Comparison of ENCODE assay signal across 24 mouse cellular contexts in the genomic region with DNA sequence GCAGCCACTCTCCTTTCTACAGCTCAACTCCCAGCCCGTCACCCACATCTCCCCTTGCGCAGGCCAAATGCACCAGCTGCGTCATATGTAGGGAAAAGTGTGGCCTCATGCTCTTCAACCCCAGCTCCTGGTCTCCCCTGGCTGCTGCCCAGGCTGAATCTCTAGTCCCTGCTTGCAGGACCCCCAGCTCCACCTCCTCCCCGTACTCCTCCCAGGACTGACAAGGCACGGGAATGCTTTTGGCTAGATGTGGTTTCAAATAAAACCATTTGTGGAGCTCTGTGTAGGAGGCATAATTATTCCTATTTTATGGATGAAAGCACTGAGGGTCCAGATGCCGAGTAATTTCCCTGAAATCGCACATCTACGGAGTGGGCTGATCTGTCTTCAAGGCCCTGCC. TPM values are rescaled to one million over a fixed set of nuclear protein-coding genes. Genes with fewer than 3 reads are reported as not detected.
DNase-seq lines count a peak whose midpoint lies in the region; ATAC-seq and TF ChIP-seq lines count a peak whose summit lies in the region.
"Had no signal": no experiment of that assay in that cellular context is flagged by ENCODE, and none has a peak within 500 bp of the region (broad histone marks: within the 10 kb centered on the region; RNA-seq: fewer than 3 reads in every experiment).

No protein-coding gene starts in this region.

- no peaks in the 10 kb centered on the region for H3K27me3 ChIP-seq in thymus, adult 2 months (ENCODE audit: control insufficient read depth, insufficient read depth, low read length)
- H3K27me3 ChIP-seq: kidney, embryonic 15.5 days; midbrain, embryonic 15.5 days; neural tube, embryonic 12.5 days had no signal

- no peak for DNase-seq in frontal cortex, postnatal 25 days (ENCODE audit: low spot score in 2 of 2)
- DNase-seq in left cerebral cortex, adult 8-10 months (ENCODE audit: low spot score in 2 of 2), result peak; percentile 40 to 55
- no peak for DNase-seq in left cerebral cortex, adult 11 months (ENCODE audit: low spot score)
- DNase-seq in layer of hippocampus, adult 2 months (ENCODE audit: low spot score in 2 of 2), result peak in 1 of 2 experiments; percentile 65
- no peak for DNase-seq in thymus, adult 2 months
- DNase-seq in c-Kit-positive CD71-positive TER-119-positive erythroid progenitor cells, embryonic 14.5 days (ENCODE audit: low spot score), result no peak
- DNase-seq: adrenal gland, postnatal 10 days; cerebellum, adult 11 months; cerebellum, postnatal 10 days; forebrain, postnatal 0 days; gastrocnemius, postnatal 14 days; heart, adult 11 months; kidney, postnatal 4 days; liver; retina, postnatal 1 day had no signal

- no peaks in the 10 kb centered on the region for H3K36me3 ChIP-seq in thymus, adult 2 months (ENCODE audit: control insufficient read depth, insufficient read depth, low read length)
- H3K36me3 ChIP-seq: kidney, embryonic 15.5 days; limb, embryonic 10.5 days; midbrain, embryonic 15.5 days; neural tube, embryonic 12.5 days had no signal

- H3K27ac ChIP-seq in layer of hippocampus, adult 2 months, result peak overlapping the region; percentile 91
- H3K27ac ChIP-seq in olfactory bulb, adult 2 months (ENCODE audit: insufficient read depth, low read depth, low read length), result 0 out of 2 replicates have a peak overlapping the region, but pooled peaks have one; percentile 57
- H3K27ac ChIP-seq in thymus, adult 2 months (ENCODE audit: control insufficient read depth, insufficient read depth, low read length), result no peak overlapping the region
- H3K27ac ChIP-seq: kidney, embryonic 15.5 days; limb, embryonic 10.5 days; macrophage; midbrain, embryonic 15.5 days; neural tube, embryonic 12.5 days had no signal

- 48% methylated on average over 8 of the region's 8 CpGs for WGBS in olfactory bulb, adult 2 months
- WGBS in thymus, adult 2 months, result 93% methylated on average over 8 of the region's 8 CpGs

- TF ChIP-seq POLR2A in olfactory bulb, adult 2 months (IDR thresholded peaks at IDR 0.05; ENCODE audit: insufficient read depth, low read depth, low read length), result no peak
- TF ChIP-seq POLR2A in thymus, adult 2 months (IDR thresholded peaks at IDR 0.05; ENCODE audit: control insufficient read depth, extremely low read depth, insufficient read depth, low read length, poor library complexity), result no peak

- no peak for TF ChIP-seq CTCF in layer of hippocampus, adult 2 months (conservative IDR thresholded peaks at IDR 0.05)
- no peak for TF ChIP-seq CTCF in olfactory bulb, adult 2 months (IDR thresholded peaks at IDR 0.05; ENCODE audit: insufficient read depth, low read depth, low read length)
- TF ChIP-seq CTCF in thymus, adult 2 months (IDR thresholded peaks at IDR 0.05; ENCODE audit: borderline replicate concordance, control insufficient read depth, extremely low read depth, insufficient read depth, low read length, poor library complexity), result no peak

- peak; percentile 38 for ATAC-seq in frontal cortex, adult (ENCODE audit: low TSS enrichment)
- ATAC-seq: forebrain, postnatal 0 days; intestine, postnatal 0 days; midbrain, embryonic 15.5 days had no signal

- peaks cover 21% of the 10 kb centered on the region for H3K4me1 ChIP-seq in olfactory bulb, adult 2 months (ENCODE audit: control insufficient read depth, insufficient read depth, low read length)
- no peaks in the 10 kb centered on the region for H3K4me1 ChIP-seq in thymus, adult 2 months (replicated peaks; ENCODE audit: control insufficient read depth, insufficient read depth, low read length)
- H3K4me1 ChIP-seq: kidney, embryonic 15.5 days; midbrain, embryonic 15.5 days; neural tube, embryonic 12.5 days had no signal

- no peak overlapping the region for H3K4me3 ChIP-seq in layer of hippocampus, adult 2 months
- no peak overlapping the region for H3K4me3 ChIP-seq in olfactory bulb, adult 2 months (ENCODE audit: insufficient read depth, low read depth, low read length)
- no peak overlapping the region for H3K4me3 ChIP-seq in thymus, adult 2 months (ENCODE audit: control insufficient read depth, insufficient read depth, low read length)
- H3K4me3 ChIP-seq: kidney, embryonic 15.5 days; limb, embryonic 10.5 days; midbrain, embryonic 15.5 days; neural tube, embryonic 12.5 days had no signal

RNA-seq across cellular contexts. Expression of a gene that starts 37.5 kb away (rescaled TPM):
- total RNA-seq in left cerebral cortex, adult 8-10 months (2022), result 100 to 1,000 TPM; 200 to 226 (median 209) TPM
- 100 to 1,000 TPM; 245 to 263 TPM for total RNA-seq in layer of hippocampus, adult 2 months (2021)
- polyA plus RNA-seq in olfactory bulb, adult 2 months (2012; ENCODE audit: insufficient read depth, insufficient read length, low replicate concordance, missing spikeins), result not detected in 2 replicates
- polyA plus RNA-seq in thymus, adult 2 months (2012; rRNA removed), result 0.20 and 0.60 TPM in 2 replicates
- total RNA-seq: hematopoietic stem cell, adult 5-6 weeks had no signal
- polyA plus RNA-seq: macrophage had no signal

Comparison
In these comparisons a context has a peak if more than half of its experiments do, and no peak if none do; other contexts are left out.
1. DNase-seq: peak in left cerebral cortex, adult 8-10 months (2 of 2); none in frontal cortex, postnatal 25 days (0 of 2), left cerebral cortex, adult 11 months (single experiment), thymus, adult 2 months (single experiment) and c-Kit-positive CD71-positive TER-119-positive erythroid progenitor cells, embryonic 14.5 days (single experiment).